ENCODE assay signal across 27 mouse cellular contexts in genomic region chr3:130568331-130569095, GRCm38 (mm10). TPM values are rescaled to one million over a fixed set of nuclear protein-coding genes. Genes with fewer than 3 reads are reported as not detected.
DNase-seq lines count a peak whose midpoint lies in the region; ATAC-seq and TF ChIP-seq lines count a peak whose summit lies in the region.
"Had no signal": no experiment of that assay in that cellular context is flagged by ENCODE, and none has a peak within 500 bp of the region (broad histone marks: within the 10 kb centered on the region; RNA-seq: fewer than 3 reads in every experiment).

No protein-coding gene starts in this region.

- H3K4me1 ChIP-seq in kidney, embryonic 15.5 days: 0 out of 2 replicates have a peak, but pooled peaks cover 5% of the 10 kb centered on the region
- peaks cover 5% of the 10 kb centered on the region for H3K4me1 ChIP-seq in lung, embryonic 16.5 days (replicated peaks; ENCODE audit: control insufficient read depth, insufficient read depth, low read length)
- peaks cover 28% of the 10 kb centered on the region for H3K4me1 ChIP-seq in limb, embryonic 12.5 days (replicated peaks)
- peaks cover 10% of the 10 kb centered on the region; the same call in 1 of the 2 replicates for H3K4me1 ChIP-seq in limb, embryonic 14.5 days (ENCODE audit: control insufficient read depth, insufficient read depth, low read length)
- H3K4me1 ChIP-seq: embryonic facial prominence, embryonic 12.5 days; heart, embryonic 13.5 days; hindbrain, embryonic 12.5 days; limb, embryonic 15.5 days; stomach, embryonic 15.5 days had no signal

- no peaks in the 10 kb centered on the region for H3K27me3 ChIP-seq in kidney, embryonic 15.5 days
- H3K27me3 ChIP-seq in lung, embryonic 16.5 days (ENCODE audit: control insufficient read depth, insufficient read depth, low read depth, low read length): no peaks in the 10 kb centered on the region
- H3K27me3 ChIP-seq in limb, embryonic 12.5 days: no peaks in the 10 kb centered on the region
- no peaks in the 10 kb centered on the region for H3K27me3 ChIP-seq in limb, embryonic 14.5 days (ENCODE audit: control insufficient read depth, insufficient read depth, low read length)
- H3K27me3 ChIP-seq: embryonic facial prominence, embryonic 12.5 days; hindbrain, embryonic 12.5 days; limb, embryonic 15.5 days had no signal

- no peaks in the 10 kb centered on the region for H3K36me3 ChIP-seq in kidney, embryonic 15.5 days
- H3K36me3 ChIP-seq in lung, embryonic 16.5 days (ENCODE audit: control insufficient read depth, insufficient read depth, low read length): no peaks in the 10 kb centered on the region
- 0 out of 2 replicates have a peak, but pooled peaks cover 3% of the 10 kb centered on the region for H3K36me3 ChIP-seq in limb, embryonic 12.5 days
- H3K36me3 ChIP-seq in limb, embryonic 14.5 days (ENCODE audit: control insufficient read depth, insufficient read depth, low read length): no peaks in the 10 kb centered on the region
- H3K36me3 ChIP-seq: embryonic facial prominence, embryonic 12.5 days; heart, embryonic 13.5 days; hindbrain, embryonic 12.5 days; limb, embryonic 15.5 days; stomach, embryonic 15.5 days had no signal

- no peak for TF ChIP-seq POLR2A in limb, embryonic 14.5 days (IDR thresholded peaks at IDR 0.05; ENCODE audit: borderline replicate concordance, extremely low read depth, insufficient read depth, insufficient read length)

- no peak overlapping the region for H3K9ac ChIP-seq in kidney, embryonic 15.5 days
- no peak overlapping the region for H3K9ac ChIP-seq in lung, embryonic 16.5 days (ENCODE audit: low read length)
- no peak overlapping the region for H3K9ac ChIP-seq in limb, embryonic 12.5 days (replicated peaks)
- H3K9ac ChIP-seq in limb, embryonic 14.5 days (ENCODE audit: low read depth, low read length, severe bottlenecking): no peak overlapping the region
- H3K9ac ChIP-seq: embryonic facial prominence, embryonic 12.5 days; forebrain, postnatal 0 days; heart, embryonic 13.5 days; hindbrain, embryonic 12.5 days; limb, embryonic 15.5 days; stomach, embryonic 15.5 days had no signal

- no peak overlapping the region for H3K4me3 ChIP-seq in kidney, embryonic 15.5 days (replicated peaks)
- no peak overlapping the region for H3K4me3 ChIP-seq in lung, embryonic 16.5 days (ENCODE audit: low read length)
- H3K4me3 ChIP-seq in limb, embryonic 12.5 days (replicated peaks): no peak overlapping the region
- no peak overlapping the region for H3K4me3 ChIP-seq in limb, embryonic 14.5 days (replicated peaks; ENCODE audit: low read length)
- H3K4me3 ChIP-seq: embryonic facial prominence, embryonic 12.5 days; heart, adult 2 months; heart, embryonic 13.5 days; hindbrain, embryonic 12.5 days; limb, embryonic 15.5 days; stomach, embryonic 15.5 days had no signal

- H3K9me3 ChIP-seq in kidney, embryonic 15.5 days (replicated peaks): no peaks in the 10 kb centered on the region
- H3K9me3 ChIP-seq in lung, embryonic 16.5 days (ENCODE audit: control insufficient read depth, low read length): no peaks in the 10 kb centered on the region
- H3K9me3 ChIP-seq in limb, embryonic 12.5 days: no peaks in the 10 kb centered on the region
- H3K9me3 ChIP-seq in limb, embryonic 14.5 days (ENCODE audit: control insufficient read depth, low read length): no peaks in the 10 kb centered on the region
- H3K9me3 ChIP-seq: embryonic facial prominence, embryonic 12.5 days; heart, embryonic 13.5 days; hindbrain, embryonic 12.5 days; limb, embryonic 15.5 days; stomach, embryonic 15.5 days had no signal

- no peak overlapping the region for H3K27ac ChIP-seq in kidney, embryonic 15.5 days
- H3K27ac ChIP-seq in lung, embryonic 16.5 days (ENCODE audit: low read length): peak overlapping the region; percentile 11
- H3K27ac ChIP-seq in limb, embryonic 12.5 days: 0 out of 2 replicates have a peak overlapping the region, but pooled peaks have one; percentile 23
- no peak overlapping the region for H3K27ac ChIP-seq in limb, embryonic 14.5 days (replicated peaks; ENCODE audit: low read depth, low read length)
- H3K27ac ChIP-seq: embryonic facial prominence, embryonic 12.5 days; heart, adult 2 months; heart, embryonic 13.5 days; hindbrain, embryonic 12.5 days; limb, embryonic 15.5 days; stomach, embryonic 15.5 days had no signal

- H3K4me2 ChIP-seq in kidney, embryonic 15.5 days: no peak overlapping the region
- H3K4me2 ChIP-seq in lung, embryonic 16.5 days (ENCODE audit: low read depth, low read length): no peak overlapping the region
- H3K4me2 ChIP-seq in limb, embryonic 12.5 days: no peak overlapping the region
- no peak overlapping the region for H3K4me2 ChIP-seq in limb, embryonic 14.5 days (replicated peaks; ENCODE audit: low read depth, low read length, severe bottlenecking)
- H3K4me2 ChIP-seq: embryonic facial prominence, embryonic 12.5 days; heart, embryonic 13.5 days; hindbrain, embryonic 12.5 days; limb, embryonic 15.5 days; stomach, embryonic 15.5 days had no signal

- 67% methylated on average over 16 of the region's 16 CpGs for WGBS in kidney, embryonic 15.5 days
- WGBS in lung, embryonic 16.5 days: 50% methylated on average over 16 of the region's 16 CpGs
- 67% methylated on average over 16 of the region's 16 CpGs for WGBS in limb, embryonic 12.5 days
- WGBS in limb, embryonic 14.5 days: 55% methylated on average over 16 of the region's 16 CpGs

- peak; percentile 9 for DNase-seq in kidney, postnatal 10 days
- no peak for DNase-seq in lung, postnatal 14 days
- peak; percentile 30 for DNase-seq in limb, embryonic 14.5 days (ENCODE audit: low spot score)
- no peak for DNase-seq in layer of hippocampus, adult 9-10 months (ENCODE audit: low spot score)
- DNase-seq: cerebellum, adult 18-20 months; cerebellum, postnatal 14 days; forebrain, postnatal 0 days; gastrocnemius, postnatal 36 days; heart, adult 2 months; heart, postnatal 14 days; layer of hippocampus, postnatal 36 days; right cerebral cortex, adult 18-20 months; right cerebral cortex, postnatal 4 days; thymus, adult 2 months; thymus, postnatal 4 days had no signal

- no peak for ATAC-seq in kidney, embryonic 15.5 days (replicated peaks; ENCODE audit: low FRiP score)
- ATAC-seq in lung, embryonic 16.5 days (ENCODE audit: low read depth): peak; percentile 88
- ATAC-seq in limb, embryonic 12.5 days (ENCODE audit: insufficient number of reproducible peaks, insufficient read depth, low FRiP score, low TSS enrichment, low read depth): no peak
- ATAC-seq in limb, embryonic 14.5 days (ENCODE audit: low FRiP score, low read depth): no peak
- ATAC-seq: forebrain, postnatal 0 days; intestine, postnatal 0 days had no signal

RNA-seq across cellular contexts. Expression of gene Etnppl, which starts 48.7 kb away (rescaled TPM):
- polyA plus RNA-seq in kidney, embryonic 15.5 days (2015; fragmentation: Nextera tagmentation; extraction: Ambion mirVana): 0.46 and 0.49 TPM in 2 replicates
- polyA plus RNA-seq in lung, embryonic 16.5 days (2015; fragmentation: Nextera tagmentation; extraction: Ambion mirVana): not detected in 2 replicates
- 0.13 and 0.19 TPM in 2 replicates for polyA plus RNA-seq in limb, embryonic 12.5 days (2016; fragmentation: Nextera tagmentation; extraction: Ambion mirVana)
- polyA plus RNA-seq in limb, embryonic 14.5 days (2012; rRNA removed): 0.13 and 0.20 TPM in 2 replicates
- polyA plus RNA-seq in limb, embryonic 14.5 days (2014; fragmentation: Nextera tagmentation; extraction: Ambion mirVana): 0.30 and 0.55 TPM in 2 replicates
- polyA plus RNA-seq: forebrain, embryonic 11.5 days; heart, adult 2 months; heart, embryonic 13.5 days; hindbrain, embryonic 12.5 days; midbrain, postnatal 0 days; neural tube, embryonic 14.5 days; thymus, adult 2 months had no signal

Comparison
In these comparisons a context has a peak if more than half of its experiments do, and no peak if none do; other contexts are left out.
1. H3K27ac ChIP-seq: peak in lung, embryonic 16.5 days (single experiment) and limb, embryonic 12.5 days (single experiment); none in kidney, embryonic 15.5 days (single experiment) and limb, embryonic 14.5 days (single experiment).
2. DNase-seq: peak in kidney, postnatal 10 days (single experiment) and limb, embryonic 14.5 days (single experiment); none in lung, postnatal 14 days (single experiment) and layer of hippocampus, adult 9-10 months (single experiment).